Mouse (Mus musculus) right cerebral cortex, postnatal 14 days (tissue): ENCODE results near the gene Gtf3a.
"Not testable (repeated sequence)": the region's sequence is repeated elsewhere in the genome, so short reads cannot be mapped to it uniquely, and the experiment has no call there.

Experiments
- DNase-seq: peaks from one replicate; pipeline ENCODE4 v3.0.0; 2022

Gtf3a gene

DNA sequence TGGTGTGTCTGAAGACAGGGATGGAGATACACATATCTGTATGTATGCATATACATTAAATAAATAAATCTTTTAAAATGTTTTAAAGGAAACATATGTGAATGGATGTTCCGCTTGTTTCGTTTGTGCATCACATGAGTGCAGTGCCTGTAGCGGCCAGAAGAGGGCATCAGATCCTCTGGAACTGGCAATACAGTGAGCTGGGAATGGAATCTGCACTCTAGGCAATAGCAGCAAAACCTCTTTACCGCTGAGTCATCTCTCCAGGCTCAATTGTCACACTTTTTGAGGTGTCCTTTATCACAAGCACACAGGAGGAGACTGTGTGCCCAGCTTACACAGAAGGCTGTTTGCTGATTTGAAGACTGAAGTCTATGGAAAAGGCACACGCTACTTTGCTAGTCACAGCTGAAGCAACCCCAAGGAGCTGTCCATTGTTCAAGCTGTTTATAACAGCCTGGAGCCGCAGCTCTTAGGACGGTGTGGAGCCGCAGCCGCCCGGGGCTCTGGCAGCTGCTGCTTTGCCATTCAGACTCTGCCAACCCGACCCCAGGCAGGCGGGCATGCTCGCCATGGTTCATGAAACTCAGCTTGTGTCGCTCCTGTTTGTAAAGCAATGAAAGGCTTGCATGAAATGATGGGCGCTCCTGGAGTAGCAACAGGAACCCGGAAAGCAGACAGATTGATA lies 9.2 kb upstream of the Gtf3a start:
- peak; percentile 52 for DNase-seq

DNA sequence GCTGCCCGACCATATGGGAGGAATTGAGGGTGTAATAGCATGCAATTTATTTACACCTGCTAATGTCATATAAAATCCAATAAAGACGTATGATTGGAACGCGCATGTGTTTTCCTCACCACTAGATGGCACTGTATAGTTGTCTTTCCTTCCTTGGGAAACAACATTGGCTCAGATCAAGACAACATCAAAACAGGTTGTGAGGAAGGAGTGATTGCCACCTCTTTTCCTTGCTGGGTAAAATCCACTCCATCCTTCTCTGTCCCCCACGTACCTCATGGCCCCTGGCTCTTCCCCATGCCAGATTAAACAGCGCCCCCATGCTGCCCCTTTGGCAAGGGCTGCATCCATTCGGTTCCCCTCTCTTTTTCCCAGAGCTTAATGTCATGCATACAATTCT lies 8.2 kb upstream of the Gtf3a start:
- DNase-seq: no peak

DNA sequence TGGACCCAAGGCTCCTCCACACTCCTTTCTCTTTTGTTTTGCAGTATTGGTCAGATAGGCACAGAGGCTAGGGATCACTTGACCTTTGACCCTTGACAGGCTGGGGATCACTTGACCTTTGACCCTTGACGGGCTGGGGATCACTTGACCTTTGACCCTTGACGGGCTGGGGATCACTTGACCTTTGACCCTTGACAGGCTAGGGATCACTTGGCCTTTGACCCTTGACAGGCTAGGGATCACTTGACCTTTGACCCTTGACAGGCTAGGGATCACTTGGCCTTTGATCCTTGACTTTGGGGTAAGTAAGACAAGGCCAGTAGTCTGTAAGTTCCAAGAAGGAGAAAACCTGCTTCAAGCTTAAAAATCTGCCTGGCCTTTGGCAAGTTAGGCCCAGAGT lies 6.5 kb upstream of the Gtf3a start:
- DNase-seq: not testable (repeated sequence)

DNA sequence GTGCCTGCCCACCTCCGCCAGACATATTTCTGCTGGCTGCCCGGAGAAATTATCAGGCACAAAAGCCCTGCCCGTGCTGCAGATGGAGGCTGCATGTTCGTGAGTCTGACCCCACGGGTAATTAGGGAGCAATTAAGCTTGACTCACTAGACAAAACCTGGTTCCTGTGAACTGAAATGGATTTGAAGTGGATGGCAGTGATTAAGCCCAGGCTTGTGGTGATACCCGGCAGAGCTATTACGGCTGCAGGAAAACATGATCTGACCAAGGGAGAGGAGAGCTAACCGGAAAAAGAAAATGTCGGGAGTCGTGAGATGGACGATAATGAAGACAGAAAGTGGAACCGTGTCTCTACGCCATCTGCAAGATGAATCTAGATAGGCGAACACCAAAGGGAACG lies 5.5 kb upstream of the Gtf3a start:
- DNase-seq: no peak

DNA sequence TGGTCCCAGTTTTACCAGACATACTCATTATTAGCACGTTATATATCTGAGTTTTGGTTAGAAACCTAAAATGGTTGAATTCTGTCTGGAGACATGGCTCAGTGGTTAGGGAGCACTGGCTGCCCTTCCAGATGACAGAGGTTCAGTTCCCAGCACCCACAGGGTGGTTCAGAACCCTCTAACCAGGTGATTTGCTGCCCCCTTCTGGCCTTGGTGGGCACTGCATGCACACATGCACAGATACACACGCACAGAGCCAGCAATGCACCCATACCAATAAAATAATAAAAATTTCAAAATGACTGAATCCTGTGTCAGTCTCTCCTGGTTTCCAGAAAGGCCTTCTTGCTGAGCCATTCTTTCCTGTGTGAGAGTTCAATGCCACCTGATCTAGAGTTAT lies 3.9 kb upstream of the Gtf3a start:
- no peak for DNase-seq

DNA sequence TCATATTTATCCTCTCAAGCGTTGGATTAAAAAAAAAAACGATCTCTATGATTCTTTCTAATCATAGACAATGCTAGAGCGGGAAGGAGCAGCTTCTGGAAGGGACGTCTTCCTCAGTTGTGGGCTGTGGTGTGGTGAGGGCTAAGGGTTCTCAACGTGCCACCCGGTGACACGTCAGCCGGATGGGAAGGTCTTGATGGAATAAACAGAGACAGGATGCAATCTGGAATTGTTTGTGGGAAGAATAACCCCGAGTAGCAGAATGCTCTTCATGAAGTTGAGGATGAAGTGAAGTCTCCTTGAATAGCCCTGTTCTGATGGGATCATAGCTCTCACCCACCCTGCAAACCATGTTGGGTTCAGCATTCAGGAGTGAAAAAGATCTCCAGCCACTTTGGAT lies 1.8 kb upstream of the Gtf3a start:
- DNase-seq: no peak

DNA sequence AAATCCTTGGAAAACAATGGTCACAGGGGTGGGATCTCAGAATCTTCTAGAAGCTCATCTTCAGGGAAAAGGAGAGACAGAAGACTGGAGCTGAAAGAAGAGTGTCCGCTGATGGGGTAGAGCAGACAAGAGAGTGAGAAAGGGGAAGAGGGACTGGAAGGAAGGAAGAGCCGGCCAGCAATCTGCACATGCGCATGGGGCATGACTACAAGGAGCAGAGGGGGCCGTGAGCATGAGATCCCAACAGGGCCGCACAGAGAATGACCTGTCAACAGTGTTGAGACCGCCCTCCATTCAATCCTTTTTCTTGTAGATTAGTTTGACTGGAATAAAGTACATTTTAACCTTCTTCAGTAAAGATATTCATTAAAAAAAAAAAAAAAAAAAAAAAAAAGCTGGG lies 960 bp upstream of the Gtf3a start:
- no peak for DNase-seq

DNA sequence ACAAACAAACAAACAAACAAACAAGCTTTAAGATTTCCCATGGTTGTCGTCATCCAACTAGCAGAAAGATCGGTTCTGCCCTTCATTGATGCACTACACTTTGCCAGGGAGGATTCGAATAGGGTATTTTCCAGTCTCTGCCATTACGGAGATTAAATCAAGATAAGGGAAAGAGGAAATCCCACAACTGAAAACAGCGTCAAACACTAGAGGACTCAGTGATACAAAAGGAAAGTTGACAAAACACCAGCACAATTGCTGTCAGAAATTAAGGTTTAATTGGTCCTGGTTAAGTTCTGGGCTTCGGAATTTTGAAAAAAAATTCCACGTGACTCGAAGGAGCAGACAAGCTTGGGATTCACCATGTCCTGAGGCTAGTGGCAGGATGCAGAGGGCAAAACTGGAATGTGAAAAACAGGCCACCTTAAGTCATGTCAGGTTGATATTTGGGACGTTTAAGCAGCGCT lies 383 bp upstream of the Gtf3a start:
- DNase-seq: no peak

DNA sequence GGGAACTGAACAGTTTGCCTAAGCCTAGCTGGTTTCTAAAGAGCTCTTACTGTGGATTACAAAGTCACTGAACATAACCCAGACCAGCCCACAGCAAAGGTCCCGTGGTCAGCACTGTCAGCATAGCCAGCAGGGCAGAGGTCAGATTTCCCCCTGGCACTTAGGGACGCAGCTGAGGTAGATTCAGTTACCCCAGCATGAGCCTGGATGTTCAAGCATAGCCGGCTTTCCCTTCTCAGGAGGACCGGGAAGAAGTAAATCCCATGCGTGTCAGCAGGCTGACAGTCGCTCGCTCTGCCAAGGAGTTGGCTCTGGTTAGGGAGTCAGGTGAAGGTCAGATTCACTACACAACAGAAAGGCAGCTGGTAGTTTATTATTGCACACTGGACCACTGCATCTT lies 6.1 kb downstream of the Gtf3a start:
- DNase-seq: no peak

DNA sequence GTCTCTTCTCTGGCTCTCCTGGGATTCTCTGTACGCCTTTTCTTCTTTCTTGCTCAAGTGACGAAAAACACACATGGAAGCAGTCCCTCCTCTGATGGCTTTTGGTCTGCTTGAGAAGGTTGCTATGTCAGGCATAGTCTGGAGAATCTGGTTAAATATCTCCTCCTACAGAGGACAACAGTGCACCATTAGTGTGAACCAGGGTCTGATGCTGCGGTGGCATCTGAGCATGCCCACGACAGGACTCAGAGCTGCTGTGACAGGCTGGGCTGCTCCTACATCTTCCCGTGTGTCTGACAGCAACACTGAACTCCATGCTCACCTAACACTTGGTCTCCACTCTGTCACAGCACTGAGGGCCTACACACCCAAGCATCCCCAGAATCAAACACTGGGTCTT lies 7.2 kb downstream of the Gtf3a start:
- DNase-seq: no peak

DNA sequence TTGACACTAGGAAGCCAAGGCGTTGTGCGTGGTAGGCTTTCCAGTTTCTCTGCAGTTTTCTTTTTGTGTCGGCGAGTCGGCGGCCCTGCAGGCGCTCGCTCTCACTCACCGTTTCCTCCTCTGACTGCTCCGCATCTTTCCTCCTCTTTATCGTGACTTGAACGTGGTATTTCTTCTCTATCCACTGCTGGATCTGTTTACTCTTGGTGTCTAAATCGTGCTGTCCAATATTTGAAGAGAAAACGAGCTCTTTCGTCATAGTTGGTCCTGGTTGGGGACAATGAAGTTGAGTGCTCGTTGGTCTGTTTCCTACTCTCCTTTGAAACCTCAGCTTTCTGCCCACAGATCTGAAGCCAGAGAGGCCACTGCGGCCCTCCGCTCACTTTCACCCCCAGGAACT lies 8.2 kb downstream of the Gtf3a start:
- no peak for DNase-seq

DNA sequence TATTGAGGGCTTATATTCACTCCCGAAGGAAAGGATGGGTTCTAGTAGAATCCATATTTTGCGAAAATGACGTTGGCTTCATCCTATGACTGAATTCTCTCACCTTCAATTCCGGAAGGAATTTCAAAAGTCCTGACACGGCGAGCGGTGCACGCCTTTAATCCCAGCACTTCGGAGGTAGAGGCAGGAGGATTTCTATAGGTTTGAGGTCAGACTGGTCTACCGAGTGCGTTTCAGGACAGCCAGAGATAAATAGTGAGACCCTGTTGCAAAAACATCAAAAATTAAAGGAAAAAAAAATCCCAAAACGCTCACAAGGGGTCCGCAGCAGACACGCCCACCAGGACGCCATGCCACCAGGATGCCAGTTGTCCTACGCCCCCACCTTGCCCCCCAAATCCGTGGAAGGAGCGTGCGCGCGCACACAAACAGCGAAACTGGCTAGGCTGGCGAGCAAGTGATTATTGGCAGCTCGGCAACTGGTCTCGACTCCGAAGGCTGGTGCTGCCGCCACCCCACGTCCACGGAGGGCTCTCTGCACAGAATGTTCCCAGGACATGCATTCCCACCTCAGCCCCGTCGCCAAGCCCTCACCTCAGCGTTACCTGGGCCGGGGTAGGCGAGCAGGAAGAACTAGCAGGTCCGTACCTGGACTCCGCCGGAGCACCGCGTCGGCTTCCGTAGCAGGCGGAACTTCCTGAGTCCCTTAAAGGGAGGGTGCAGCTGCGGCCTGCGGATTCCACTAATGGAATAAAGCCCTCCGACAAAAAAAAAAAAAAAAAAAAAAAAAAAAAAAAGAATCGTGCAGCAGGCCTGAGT lies 14.9 kb downstream of the Gtf3a start, which contains the start of gene Mtif3:
Gene Mtif3, minus strand, starts transcription at position 683 of the 819 bp plus-strand sequence.
- peak; percentile 85 for DNase-seq

DNA sequence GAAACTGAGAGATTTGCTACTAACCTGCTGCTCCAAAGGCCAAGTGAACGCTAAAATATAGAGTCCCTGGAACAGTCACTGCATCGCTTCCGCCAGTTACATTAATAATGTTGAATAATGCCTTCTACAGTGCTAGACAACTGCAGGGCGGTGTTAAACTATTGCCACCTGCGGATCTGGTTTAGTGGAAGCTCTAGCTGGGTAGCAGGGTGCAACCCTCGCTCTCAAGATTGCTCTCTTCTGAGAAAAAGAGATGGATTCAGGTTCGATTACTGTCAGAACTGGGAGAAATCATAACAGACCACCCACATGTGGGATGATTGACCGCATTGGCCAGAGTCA lies 15.5 kb downstream of the Gtf3a start:
- no peak for DNase-seq

DNA sequence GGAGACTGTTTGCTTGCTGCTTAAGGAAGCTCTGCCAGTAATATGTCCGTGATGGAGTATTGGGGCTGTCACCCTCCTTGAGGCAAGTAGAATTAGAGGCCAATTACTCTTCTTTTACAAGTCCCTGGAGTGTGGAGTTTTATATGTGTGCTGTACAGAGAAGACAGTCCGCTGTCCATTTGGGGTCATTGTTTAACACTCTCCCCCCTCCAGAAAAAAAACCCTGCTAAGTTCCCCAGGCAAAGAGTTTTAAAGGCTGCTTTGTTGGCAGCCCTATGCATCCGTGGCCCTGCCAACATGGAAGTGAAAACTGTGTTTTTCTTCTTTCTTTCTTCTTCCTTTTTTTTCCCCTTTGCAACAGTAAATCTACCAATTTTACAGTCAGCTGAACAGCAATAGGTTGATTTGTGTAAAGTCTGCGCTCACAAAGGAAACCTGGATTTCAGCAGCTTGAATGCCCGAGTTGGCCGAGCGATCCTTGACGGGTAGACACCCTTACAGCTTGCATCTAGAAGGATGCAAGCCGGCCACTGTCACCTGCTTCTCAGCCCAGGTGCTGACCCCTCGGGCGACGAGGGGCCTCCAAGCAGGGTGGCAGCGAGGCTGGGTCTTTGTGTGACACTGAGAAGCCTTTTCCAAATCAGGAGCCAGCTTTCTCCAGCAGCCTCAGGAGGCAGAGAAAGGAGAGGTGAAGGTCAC lies 20.4 kb downstream of the Gtf3a start:
- no peak for DNase-seq

DNA sequence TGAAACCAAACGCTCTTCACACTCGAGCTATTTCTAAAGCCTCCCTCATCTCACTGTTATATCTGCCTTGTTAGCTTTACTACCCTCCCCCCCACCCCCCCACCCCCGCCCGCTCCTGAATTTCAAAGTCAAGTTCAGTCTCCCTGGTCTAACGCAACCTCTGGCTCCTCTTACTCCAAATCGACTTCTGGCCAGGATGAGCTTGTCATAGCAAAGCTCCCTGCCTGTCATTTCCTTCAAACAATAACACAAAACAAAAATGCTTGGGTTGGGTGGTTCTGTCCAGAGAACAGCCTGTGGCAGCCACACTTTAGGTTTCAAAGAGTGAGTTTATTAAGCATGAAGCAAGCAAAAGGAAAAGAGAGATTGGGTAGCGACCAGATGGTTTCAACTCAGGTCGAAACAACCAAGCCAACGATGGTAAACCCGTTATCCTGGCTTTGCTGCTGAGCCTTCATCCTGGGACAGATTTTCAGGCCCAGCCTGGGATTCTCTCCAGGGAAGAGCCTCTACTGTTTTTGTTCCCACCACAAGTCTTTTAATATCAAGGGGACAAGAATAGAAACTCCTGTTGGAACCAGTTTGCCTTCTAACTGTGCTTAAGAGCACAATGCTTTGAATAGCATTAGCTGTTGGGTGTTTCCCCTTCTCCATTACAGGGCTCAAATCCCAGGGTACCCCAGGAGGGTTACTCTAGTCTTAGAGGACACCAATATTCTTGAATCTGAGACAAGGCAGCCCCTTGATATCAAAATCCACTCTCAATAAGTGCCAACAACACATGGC lies 23.5 kb downstream of the Gtf3a start:
- DNase-seq: no peak

DNA sequence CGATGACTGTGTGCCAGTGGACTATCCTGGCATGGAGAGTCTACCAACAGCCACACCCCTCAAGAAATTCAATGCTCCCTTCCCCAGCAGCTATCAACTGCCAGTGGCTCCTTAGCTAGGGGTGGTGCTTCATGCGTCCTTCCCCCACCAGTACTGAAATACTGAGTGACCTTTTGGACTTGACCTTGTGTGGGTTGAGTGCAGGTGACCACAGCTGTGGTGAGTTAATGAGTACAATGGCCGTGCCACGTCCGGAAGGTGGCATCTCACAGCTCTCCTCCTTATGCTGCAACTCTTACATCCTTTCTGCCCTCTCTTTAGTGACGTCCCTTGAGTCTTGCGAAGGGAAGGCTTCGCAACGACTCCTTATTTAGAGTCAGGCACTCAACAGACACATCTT lies 24.9 kb downstream of the Gtf3a start:
- no peak for DNase-seq

DNA sequence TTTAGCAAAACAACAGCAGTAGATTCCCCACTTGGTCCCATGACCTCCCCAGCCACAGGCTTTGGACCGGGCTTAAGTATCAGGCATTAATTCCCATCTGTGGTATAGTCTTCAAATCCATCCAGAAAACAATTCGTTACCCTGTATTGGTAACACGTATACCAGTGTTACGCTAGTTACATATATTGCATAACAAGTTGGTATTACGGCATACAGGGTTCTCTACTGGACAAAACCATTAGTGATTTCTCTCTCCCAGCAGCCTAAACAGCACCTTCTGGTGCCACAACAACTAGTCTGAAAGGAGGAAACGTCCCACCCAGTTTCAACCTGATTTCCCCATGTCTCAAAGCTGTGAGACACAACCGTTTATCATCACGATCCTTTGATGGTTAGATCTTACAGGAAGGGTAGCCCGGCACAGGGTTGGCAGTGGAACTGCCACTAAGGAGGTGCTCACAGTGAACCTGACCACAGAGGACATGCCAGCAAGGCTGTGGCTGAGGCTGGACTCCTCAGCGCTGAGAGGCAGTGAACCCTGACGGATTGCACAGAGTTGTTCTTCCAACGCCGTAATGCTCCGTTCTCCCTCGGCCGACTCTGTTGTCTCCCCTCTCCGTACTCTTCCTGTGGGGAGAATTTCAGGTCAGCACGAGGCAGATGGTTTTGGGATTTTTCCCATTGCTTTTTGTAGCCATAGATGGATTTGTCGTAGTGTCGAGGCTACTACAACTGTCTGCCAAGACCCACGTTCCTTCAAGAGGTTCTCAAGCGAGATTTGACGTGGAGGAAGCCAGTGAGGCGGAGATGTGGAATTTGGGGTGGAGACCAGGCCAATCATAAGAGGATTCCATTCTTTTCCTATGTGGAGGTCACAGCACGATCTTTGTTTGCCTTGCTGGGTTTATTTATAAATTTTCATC lies 25.7 kb downstream of the Gtf3a start:
- no peak for DNase-seq

DNA sequence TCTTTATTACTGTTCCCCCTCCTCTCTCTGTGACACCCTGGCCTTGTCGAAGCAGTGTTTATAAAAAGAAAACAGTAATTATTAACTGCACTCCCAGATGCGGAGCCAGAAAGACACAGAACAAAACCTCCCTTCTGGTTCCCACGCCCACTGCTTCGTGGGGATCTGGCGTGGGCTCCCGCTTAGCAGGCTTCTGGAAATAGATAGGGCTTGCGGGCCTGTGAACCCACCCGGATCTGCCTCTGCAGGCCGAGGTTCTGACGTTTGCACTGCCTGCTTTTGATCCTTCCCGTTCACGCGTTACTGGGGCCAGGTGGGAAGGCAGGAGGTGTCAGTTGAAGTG lies 26.3 kb downstream of the Gtf3a start:
- DNase-seq: no peak

DNA sequence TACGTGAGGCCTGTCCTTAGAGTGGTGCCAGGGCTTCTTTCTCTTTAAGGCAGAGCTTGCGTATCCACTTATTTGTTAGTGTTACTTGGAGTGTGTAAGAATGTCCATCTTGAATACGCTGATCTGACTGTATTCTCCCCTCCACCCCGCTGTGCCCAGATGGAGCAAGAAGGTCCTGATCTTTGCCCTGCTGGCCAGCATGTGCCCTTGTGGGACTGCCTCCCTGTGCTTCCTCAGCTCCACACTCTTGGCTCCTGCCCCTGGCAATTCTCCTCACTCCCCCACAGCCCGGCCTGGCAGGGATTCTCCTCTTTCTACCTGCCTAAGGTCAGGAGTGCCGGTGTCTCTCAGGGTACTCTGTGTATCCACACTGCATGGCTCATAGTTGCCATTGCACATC lies 32.9 kb downstream of the Gtf3a start:
- DNase-seq: no peak

DNA sequence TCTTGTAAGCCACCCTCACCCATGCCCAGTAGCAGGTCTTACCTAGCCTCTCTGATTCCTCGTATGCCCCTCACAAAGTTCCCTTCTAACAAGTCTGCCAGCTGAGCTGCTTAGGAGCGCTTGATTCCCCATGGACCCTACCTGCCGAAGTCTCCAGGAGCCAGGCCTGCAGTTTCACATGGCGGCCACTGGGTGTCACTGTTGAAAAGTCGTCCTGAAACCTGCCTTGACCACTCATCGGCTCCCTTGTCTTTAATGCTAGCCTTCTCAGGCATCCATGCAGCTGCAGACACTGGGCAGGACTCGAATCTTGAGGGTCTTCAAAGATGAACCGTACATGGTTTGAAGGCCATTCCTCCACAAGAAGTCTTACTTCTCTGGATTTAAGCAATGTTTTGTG lies 34.8 kb downstream of the Gtf3a start:
- peak; percentile 40 for DNase-seq

DNA sequence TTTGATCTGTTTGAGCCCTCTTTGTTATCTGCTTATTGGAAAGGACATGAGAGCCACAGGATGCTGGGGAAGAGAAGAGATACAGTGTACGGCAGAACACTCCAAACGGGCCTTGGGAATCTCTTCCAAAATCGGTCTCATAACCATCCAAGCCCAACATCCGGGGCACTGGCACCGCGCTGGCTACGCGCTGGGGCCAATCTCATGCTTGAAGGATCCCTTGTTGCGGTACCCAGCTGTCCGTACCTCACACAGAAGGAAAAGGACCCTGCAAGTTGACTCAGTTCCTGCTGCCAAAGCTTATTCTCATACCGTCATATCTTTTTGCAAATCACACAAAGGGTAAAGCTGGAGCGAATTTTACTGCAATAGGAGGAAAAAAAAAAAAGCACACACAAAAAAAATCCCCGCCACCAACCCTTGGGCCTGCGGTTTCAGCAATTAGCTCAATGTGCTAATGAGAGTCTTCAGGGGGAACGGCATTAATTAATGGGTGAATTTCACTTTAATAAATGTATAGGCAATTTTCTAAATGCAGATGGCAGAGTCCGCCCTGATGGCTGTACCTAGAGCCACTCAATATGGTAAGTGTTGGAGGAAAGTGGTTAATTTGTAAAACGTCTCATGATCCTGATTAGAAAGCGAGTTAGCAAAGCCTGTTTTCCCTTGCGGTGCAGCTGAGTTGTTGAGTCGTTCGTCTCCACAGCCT lies 37.4 kb downstream of the Gtf3a start:
- DNase-seq: no peak
